Mouse (Mus musculus): ENCODE data around the gene Zfp658. TPM values are rescaled to one million over a fixed set of nuclear protein-coding genes. Genes with fewer than 3 reads are reported as not detected.
A peak's percentile ranks its signal among the peaks of the same experiment; 100 is the strongest.

Gene Zfp658
- polyA plus RNA-seq, 1 experiment from 2014 or later: 8.8 TPM

DNA sequence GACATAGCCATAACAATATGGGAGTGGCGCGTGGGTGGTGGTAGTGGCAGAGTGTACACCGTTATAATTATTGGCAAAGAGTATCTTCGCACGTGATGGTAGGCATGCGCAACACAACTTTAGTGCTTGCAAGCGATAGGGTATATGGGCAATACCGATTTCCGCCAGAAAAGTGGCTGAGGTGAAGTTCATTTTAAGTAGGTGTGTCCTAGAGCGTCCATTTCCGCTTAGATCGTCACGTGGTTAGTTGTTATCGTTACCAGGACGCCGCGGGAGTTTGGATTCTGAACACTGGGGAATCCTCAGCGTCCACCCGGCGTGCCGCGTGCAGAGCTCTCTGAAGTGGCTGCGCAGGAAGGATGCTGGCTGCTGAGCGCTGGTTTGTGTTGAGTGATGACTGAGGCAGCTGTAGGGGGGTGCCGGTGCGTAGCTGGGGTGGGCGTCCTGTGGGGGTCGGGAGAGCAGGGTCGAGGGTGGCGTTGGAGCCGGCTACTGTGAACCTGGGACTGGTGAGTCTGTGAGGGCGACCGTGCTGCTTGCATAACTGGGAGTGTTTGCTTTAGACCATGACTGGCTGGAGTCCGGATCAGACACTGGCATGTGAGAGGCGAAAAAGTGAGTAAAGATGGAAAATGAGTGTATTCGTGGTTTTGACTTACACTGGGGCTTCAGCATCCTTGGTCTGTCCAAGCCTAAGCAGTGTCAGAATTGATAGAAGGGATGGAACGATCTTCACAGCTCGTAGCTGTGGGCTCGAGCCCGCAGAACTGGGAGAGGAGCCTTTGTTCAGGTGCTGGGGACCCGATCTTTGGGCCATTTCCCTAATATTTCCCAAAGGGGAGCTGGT is 45.1 kb downstream of the Zfp658 start, which contains the start of gene Zfp819:
Zfp819 (plus strand) TSS at position 274 of the 847 bp plus-strand sequence.
- peak within 1 kb of the TSS; percentile 79 for H3K4me2 ChIP-seq
- no peaks in the 10 kb centered on the region for H3K36me3 ChIP-seq (ENCODE audit: poor library complexity, severe bottlenecking)
- peak within 1 kb of the TSS; percentile 45 for H3K9ac ChIP-seq
- H3K27ac ChIP-seq: no peak within 1 kb of the TSS
- peak within 1 kb of the TSS; percentile 45 for H3K4me3 ChIP-seq
- H3K9me3 ChIP-seq (replicated peaks): no peaks in the 10 kb centered on the region
- WGBS: 16% methylated on average over 41 of the region's 41 CpGs
- peak; percentile 94 for ATAC-seq
- no peaks in the 10 kb centered on the region for H3K27me3 ChIP-seq
- H3K4me1 ChIP-seq: peaks cover 10% of the 10 kb centered on the region

- WGBS: 49% methylated on average over 5 of the region's 5 CpGs
- Histone ChIP-seq H3K4me1 (peaks cover 10% of the 10 kb centered on the region), H3K27ac (no peak overlapping the region), H3K27me3 (no peaks in the 10 kb centered on the region), H3K36me3 (ENCODE audit: poor library complexity, severe bottlenecking) (no peaks in the 10 kb centered on the region), H3K4me3 (peak overlapping the region; percentile 45), H3K9me3 (replicated peaks) (no peaks in the 10 kb centered on the region), H3K9ac (peak overlapping the region; percentile 45; the same call in 1 of the 2 replicates), H3K4me2 (peak overlapping the region; percentile 79)
- ATAC-seq: no peak
Measured at GRCm38 (mm10) chr7:43607743-43608287, 45.8 kb downstream of the Zfp658 start.

DNA sequence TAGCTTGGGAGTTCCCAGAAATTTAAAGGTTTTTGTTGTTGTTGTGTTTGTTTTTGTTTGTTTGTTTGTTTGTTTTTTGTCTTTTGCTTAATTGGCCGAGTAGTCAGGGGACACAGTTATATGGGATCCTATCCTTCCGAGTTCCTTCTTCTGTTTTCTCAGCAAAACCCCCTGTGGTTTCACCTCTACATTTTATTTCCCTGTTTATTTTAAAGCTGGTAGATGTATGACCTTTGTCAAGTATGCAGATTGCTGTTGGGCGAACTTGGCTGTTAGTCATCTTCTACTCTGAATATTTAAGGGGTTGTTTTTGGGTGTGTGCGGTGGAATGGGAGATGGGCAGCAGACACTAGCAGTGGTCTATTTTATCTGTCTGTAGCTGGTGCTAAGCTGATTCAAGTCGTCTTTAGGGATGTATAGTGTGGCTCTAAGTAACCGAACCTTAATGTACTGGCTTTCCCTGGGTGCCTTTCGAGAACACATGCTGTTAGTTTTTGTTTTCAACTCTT is 46.3 kb downstream of the Zfp658 start:
- Histone ChIP-seq H3K4me1 (peaks cover 10% of the 10 kb centered on the region), H3K27me3 (no peaks in the 10 kb centered on the region), H3K4me2 (no peak overlapping the region), H3K27ac (no peak overlapping the region), H3K36me3 (ENCODE audit: poor library complexity, severe bottlenecking) (no peaks in the 10 kb centered on the region), H3K4me3 (no peak overlapping the region), H3K9ac (no peak overlapping the region), H3K9me3 (replicated peaks) (no peaks in the 10 kb centered on the region)
- no peak for ATAC-seq
- WGBS: 85% methylated on average over 7 of the region's 7 CpGs

- WGBS: 89% methylated on average over 14 of the region's 14 CpGs
- ATAC-seq: no peak
- no peak overlapping the region for H3K4me2 ChIP-seq
- no peaks in the 10 kb centered on the region for H3K9me3 ChIP-seq (replicated peaks)
- no peak overlapping the region for H3K9ac ChIP-seq
- no peak overlapping the region for H3K4me3 ChIP-seq
- H3K4me1 ChIP-seq: no peaks in the 10 kb centered on the region
- H3K36me3 ChIP-seq (ENCODE audit: poor library complexity, severe bottlenecking): no peaks in the 10 kb centered on the region
- H3K27ac ChIP-seq: no peak overlapping the region
- no peaks in the 10 kb centered on the region for H3K27me3 ChIP-seq
Measured at GRCm38 (mm10) chr7:43613816-43614551, 51.9 kb downstream of the Zfp658 start.

DNA sequence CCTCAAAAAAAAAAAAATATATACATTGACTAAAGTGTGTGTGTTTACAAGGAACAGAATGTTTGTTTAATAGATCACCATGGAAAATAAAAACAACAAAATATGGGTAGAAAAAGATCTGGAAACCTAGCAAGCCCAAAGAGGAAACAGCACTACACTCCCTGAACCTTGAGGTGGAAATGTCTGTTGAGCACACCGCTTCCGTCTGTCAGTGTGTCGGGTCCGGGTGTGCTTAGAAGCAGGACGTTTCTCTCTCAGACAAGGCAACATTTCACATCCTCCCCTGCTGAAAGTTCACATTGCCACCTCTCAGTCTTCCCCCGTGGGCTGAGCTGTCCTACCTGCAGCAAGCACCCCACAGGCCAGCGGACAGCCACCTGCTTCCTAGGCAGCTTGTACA is 60.9 kb downstream of the Zfp658 start:
- Histone ChIP-seq H3K27ac (no peak overlapping the region), H3K27me3 (no peaks in the 10 kb centered on the region), H3K9ac (no peak overlapping the region), H3K4me1 (no peaks in the 10 kb centered on the region), H3K36me3 (ENCODE audit: poor library complexity, severe bottlenecking) (no peaks in the 10 kb centered on the region), H3K4me2 (no peak overlapping the region), H3K9me3 (replicated peaks) (no peaks in the 10 kb centered on the region), H3K4me3 (no peak overlapping the region)
- no peak for ATAC-seq
- WGBS: 83% methylated on average over 7 of the region's 7 CpGs

GRCm38 (mm10) chr7:43623819-43624218 is 61.8 kb downstream of the Zfp658 start:
- no peak overlapping the region for H3K4me3 ChIP-seq
- no peak overlapping the region for H3K4me2 ChIP-seq
- H3K27ac ChIP-seq: no peak overlapping the region
- no peaks in the 10 kb centered on the region for H3K4me1 ChIP-seq
- H3K27me3 ChIP-seq: no peaks in the 10 kb centered on the region
- WGBS: 17% methylated on average over 10 of the region's 10 CpGs
- no peak for ATAC-seq
- H3K9me3 ChIP-seq (replicated peaks): no peaks in the 10 kb centered on the region
- no peak overlapping the region for H3K9ac ChIP-seq
- no peaks in the 10 kb centered on the region for H3K36me3 ChIP-seq (ENCODE audit: poor library complexity, severe bottlenecking)

Other genes with a start within 250 kb of the Zfp658 start
- 13.7 and 15.6 TPM in 2 replicates for gene Zfp715, start 249.0 kb upstream of the Zfp658 start, polyA plus RNA-seq (2015; fragmentation: Nextera tagmentation; extraction: Ambion mirVana)
- not detected in 2 replicates for gene Siglecf, start 210.9 kb upstream of the Zfp658 start, polyA plus RNA-seq (2015; fragmentation: Nextera tagmentation; extraction: Ambion mirVana)
- not detected in 2 replicates for gene Siglecg, start 154.1 kb upstream of the Zfp658 start, polyA plus RNA-seq (2015; fragmentation: Nextera tagmentation; extraction: Ambion mirVana)
- gene Lim2, start 134.6 kb upstream of the Zfp658 start, polyA plus RNA-seq (2015; fragmentation: Nextera tagmentation; extraction: Ambion mirVana): not detected in 2 replicates
- gene Nkg7, start 125.2 kb upstream of the Zfp658 start, polyA plus RNA-seq (2015; fragmentation: Nextera tagmentation; extraction: Ambion mirVana): not detected in 2 replicates
- gene Cldnd2, start 121.5 kb upstream of the Zfp658 start, polyA plus RNA-seq (2015; fragmentation: Nextera tagmentation; extraction: Ambion mirVana): not detected in 2 replicates
- 152 and 167 TPM in 2 replicates for gene Etfb, start 118.2 kb upstream of the Zfp658 start, polyA plus RNA-seq (2015; fragmentation: Nextera tagmentation; extraction: Ambion mirVana)
- 0.26 and 0.47 TPM in 2 replicates for gene Gm45233, start 118.1 kb upstream of the Zfp658 start, polyA plus RNA-seq (2015; fragmentation: Nextera tagmentation; extraction: Ambion mirVana)
- 4.2 and 4.9 TPM in 2 replicates for gene Vsig10l, start 99.1 kb upstream of the Zfp658 start, polyA plus RNA-seq (2015; fragmentation: Nextera tagmentation; extraction: Ambion mirVana)
- gene Iglon5, start 72.2 kb upstream of the Zfp658 start, polyA plus RNA-seq (2015; fragmentation: Nextera tagmentation; extraction: Ambion mirVana): 3.7 and 4.9 TPM in 2 replicates
- not detected in 2 replicates for gene 4931406B18Rik, start 56.3 kb upstream of the Zfp658 start, polyA plus RNA-seq (2015; fragmentation: Nextera tagmentation; extraction: Ambion mirVana)
- 0.57 and 1.5 TPM in 2 replicates for gene Cd33, start 17.8 kb upstream of the Zfp658 start, polyA plus RNA-seq (2015; fragmentation: Nextera tagmentation; extraction: Ambion mirVana)
- 13.2 and 16.0 TPM in 2 replicates for gene Zfp719, start 17.4 kb downstream of the Zfp658 start, polyA plus RNA-seq (2015; fragmentation: Nextera tagmentation; extraction: Ambion mirVana)
- 0.37 and 0.67 TPM in 2 replicates for gene Zfp819, start 44.9 kb downstream of the Zfp658 start, polyA plus RNA-seq (2015; fragmentation: Nextera tagmentation; extraction: Ambion mirVana)
- not detected in 2 replicates for gene Ceacam18, start 72.5 kb downstream of the Zfp658 start, polyA plus RNA-seq (2015; fragmentation: Nextera tagmentation; extraction: Ambion mirVana)
- 0.17 and 0.28 TPM in 2 replicates for gene Siglece, start 97.9 kb downstream of the Zfp658 start, polyA plus RNA-seq (2015; fragmentation: Nextera tagmentation; extraction: Ambion mirVana)
- 20.2 and 23.1 TPM in 2 replicates for gene Ctu1, start 109.8 kb downstream of the Zfp658 start, polyA plus RNA-seq (2015; fragmentation: Nextera tagmentation; extraction: Ambion mirVana)
- gene Klk14, start 128.2 kb downstream of the Zfp658 start, polyA plus RNA-seq (2015; fragmentation: Nextera tagmentation; extraction: Ambion mirVana): not detected in 2 replicates
- not detected in 2 replicates for gene Klk13, start 150.3 kb downstream of the Zfp658 start, polyA plus RNA-seq (2015; fragmentation: Nextera tagmentation; extraction: Ambion mirVana)
- gene Klk12, start 206.6 kb downstream of the Zfp658 start, polyA plus RNA-seq (2015; fragmentation: Nextera tagmentation; extraction: Ambion mirVana): not detected in 2 replicates
- gene Klk11, start 212.3 kb downstream of the Zfp658 start, polyA plus RNA-seq (2015; fragmentation: Nextera tagmentation; extraction: Ambion mirVana): not detected in 2 replicates
- not detected in 2 replicates for gene Klk10, start 218.8 kb downstream of the Zfp658 start, polyA plus RNA-seq (2015; fragmentation: Nextera tagmentation; extraction: Ambion mirVana)
- gene Klk9, start 229.6 kb downstream of the Zfp658 start, polyA plus RNA-seq (2015; fragmentation: Nextera tagmentation; extraction: Ambion mirVana): not detected in 2 replicates
- gene Klk8, start 235.3 kb downstream of the Zfp658 start, polyA plus RNA-seq (2015; fragmentation: Nextera tagmentation; extraction: Ambion mirVana): 4.8 and 5.5 TPM in 2 replicates
- gene Klk7, start 249.0 kb downstream of the Zfp658 start, polyA plus RNA-seq (2015; fragmentation: Nextera tagmentation; extraction: Ambion mirVana): not detected in 2 replicates

Data from forebrain, embryonic 13.5 days (tissue).